Mouse (Mus musculus) left cerebral cortex, postnatal 36 days (tissue): ENCODE results near the gene Gm9117. TPM values are rescaled to one million over a fixed set of nuclear protein-coding genes. Genes with fewer than 3 reads are reported as not detected.
"Not testable (repeated sequence)": the region's sequence is repeated elsewhere in the genome, so short reads cannot be mapped to it uniquely, and the experiment has no call there.

Experiments used
- DNase-seq, 2 experiments: peaks; one replicate each; pipeline ENCODE4 v3.0.0; 2021 to 2022; ENCODE audit warnings: low spot score in 2 of 2, mixed read lengths in 1 of 2
- intact Hi-C: fragments of 180-260 bp; cut with DNase I; formaldehyde crosslinking; loops from one replicate; pipeline ENCODE4 v1.15.1; 2025
- total RNA-seq, 2 experiments: library from RNA; stranded (reverse); gene quantifications; 2 replicates each; pipeline ENCODE4 v1.2.3; 2021

The Gm9117 gene
- total RNA-seq = not detected

- DNase-seq = not testable (repeated sequence)
These were observed at the start of gene Gm9117 for GRCm38 (mm10) chr3:93943443-93943842. Gene Gm9117 (minus strand): TSS chr3:93943543.

GRCm38 (mm10) chr3:93968938-93969337, 25.6 kb upstream of the Gm9117 start:
- intact Hi-C loops, DNase-seq: not testable (repeated sequence)

More at GRCm38 (mm10) chr3:93943443-93943842, at the start of gene Gm9117:
- intact Hi-C loops = not testable (repeated sequence)

- DNase-seq, intact Hi-C loops: not testable (repeated sequence)
These were observed 17.9 kb upstream of the Gm9117 start, which contains the start of gene Tdpoz5 for GRCm38 (mm10) chr3:93961214-93961613. Gene Tdpoz5 (minus strand): TSS chr3:93961314.

- DNase-seq, intact Hi-C loops: not testable (repeated sequence)
These were observed 5.0 kb downstream of the Gm9117 start for GRCm38 (mm10) chr3:93938386-93938785.

Other genes starting within 250 kb of the Gm9117 start
- gene Gm5773, start 170.5 kb downstream of the Gm9117 start, total RNA-seq = not detected
- not detected for gene Tdpoz4, start 147.1 kb downstream of the Gm9117 start, total RNA-seq
- gene Tdpoz3, start 117.5 kb downstream of the Gm9117 start, total RNA-seq = not detected
- not detected for gene Tdpoz5, start 17.8 kb upstream of the Gm9117 start, total RNA-seq
- not detected for gene Gm9125, start 111.3 kb upstream of the Gm9117 start, total RNA-seq
- not detected for gene Gm10697, start 129.1 kb upstream of the Gm9117 start, total RNA-seq
- gene Gm10696, start 234.7 kb upstream of the Gm9117 start, total RNA-seq = not detected